Mouse (Mus musculus) MEL (cell line): ENCODE measurements at regions not wholly inside any gene's neighbourhood (a gene's known extent, or its start where the extent isn't known, plus 50 kb on each side); places are given as distances from the start of the nearest gene placed in this dataset.

Experiments used
- EP300 ChIP-seq, 2 experiments: IDR thresholded peaks; 2 replicates each; pipeline ENCODE4 v1.6.1; 2011; ENCODE audit warnings: improper control_type of control experiment in 2 of 2, low read length in 2 of 2, low read depth in 1 of 2, mild to moderate bottlenecking in 1 of 2
- MAZ ChIP-seq: IDR thresholded peaks from 2 replicates; pipeline ENCODE4 v1.6.1; 2012; ENCODE audit warnings: low read depth, mild to moderate bottlenecking, inconsistent platforms, low read length, improper control_type of control experiment
- MEF2A ChIP-seq: IDR thresholded peaks from 2 replicates; pipeline ENCODE4 v1.6.1; 2014; ENCODE audit warnings: low read depth, mild to moderate bottlenecking, inconsistent platforms, low read length, improper control_type of control experiment; ENCODE audit not compliant: poor library complexity, insufficient replicate concordance, severe bottlenecking; ENCODE audit errors: extremely low read depth
- TAL1 ChIP-seq: IDR thresholded peaks from 2 replicates; pipeline ENCODE4 v1.6.1; 2012; ENCODE audit warnings: mild to moderate bottlenecking, inconsistent platforms, low read length, moderate library complexity, mixed read lengths
- TBP ChIP-seq: IDR thresholded peaks from 2 replicates; pipeline ENCODE4 v1.8.0; 2011; ENCODE audit warnings: low read depth, low read length, improper control_type of control experiment

DNA sequence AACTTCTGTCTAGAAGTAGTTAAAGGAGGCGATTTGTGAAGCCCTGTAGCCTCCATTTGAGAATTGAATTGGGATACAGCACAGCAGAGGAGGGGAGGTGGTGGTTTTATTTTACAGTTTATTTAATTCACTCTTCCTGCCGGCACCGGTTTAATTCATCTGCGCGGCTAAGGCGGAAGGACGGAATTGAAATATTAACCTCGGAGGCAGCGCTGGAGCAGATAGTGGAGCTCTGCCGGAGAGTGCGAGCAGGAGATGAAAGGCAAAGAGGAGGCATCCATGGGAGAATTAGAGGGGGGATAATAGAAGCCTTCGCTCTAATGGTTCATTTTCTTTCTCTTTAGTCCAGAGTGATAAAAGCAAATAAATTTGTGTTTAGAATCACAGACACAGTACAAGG, 217.6 kb upstream of the Vstm2b start:
- TF ChIP-seq TAL1 (no peak), TBP (no peak), EP300 (IDR thresholded peaks at IDR 0.05; ENCODE audit: low read depth in 1 of 2, low read length in 2 of 2) (no peak), MAZ (no peak), MEF2A (no peak)
